Mouse (Mus musculus) T-helper 17 cell (primary cell): ENCODE measurements around the gene Gm5105.

Experiments
- in situ Hi-C, 2 experiments: fragments of 300-600 bp; cut with MboI, MseI; formaldehyde crosslinking; loops; 1 replicate in 1 of 2; 2 replicates in 1 of 2; pipeline ENCODE4 v1.15.1; 2025; ENCODE audit warnings: high pct_unique_total_duplicates in 2 of 2

The Gm5105 gene

DNA sequence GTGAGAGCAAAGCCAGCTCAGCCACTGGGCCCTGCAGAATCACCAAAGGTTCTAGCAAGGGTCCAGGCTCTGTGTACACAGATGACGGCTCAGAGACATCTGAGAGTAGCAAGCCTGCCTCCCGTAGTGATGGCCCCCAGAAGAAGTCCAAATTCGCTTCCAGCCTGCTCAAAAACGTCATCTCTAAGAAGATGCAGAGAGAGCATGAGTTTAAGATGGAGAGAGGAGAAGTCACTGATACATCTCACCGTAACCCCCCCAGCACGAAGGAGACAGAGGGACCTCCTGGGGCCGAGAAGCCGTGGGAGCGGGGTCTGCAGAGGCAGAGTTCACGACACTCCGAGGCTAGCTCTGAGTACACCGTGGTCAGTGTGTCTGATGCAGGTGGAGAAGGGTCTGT, at the start of gene Gm5105:
TSS of gene Gm5105 (minus strand) at position 101 of the 400 bp plus-strand sequence.
- in situ Hi-C loops, result no loop called here

DNA sequence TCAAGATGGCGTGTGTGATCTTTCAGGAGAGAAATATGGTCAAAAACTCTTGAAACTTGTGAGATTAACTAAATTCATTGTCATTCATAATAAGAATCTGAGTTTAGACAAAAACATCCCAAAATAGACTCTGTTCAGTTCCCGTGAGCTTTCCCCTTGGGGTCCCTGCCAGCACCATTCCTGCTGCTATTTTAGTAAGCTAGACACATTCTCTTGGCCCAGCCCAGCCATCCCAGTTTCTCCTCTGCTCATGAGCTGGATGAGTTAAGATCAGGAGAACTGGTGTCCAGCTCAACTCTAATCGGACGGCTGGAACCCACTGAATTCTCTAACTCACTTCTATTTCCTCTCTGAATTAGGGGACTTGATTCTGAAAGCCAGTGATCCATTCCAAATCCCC, 49.7 kb upstream of the Gm5105 start:
- in situ Hi-C loops, result no loop called here

DNA sequence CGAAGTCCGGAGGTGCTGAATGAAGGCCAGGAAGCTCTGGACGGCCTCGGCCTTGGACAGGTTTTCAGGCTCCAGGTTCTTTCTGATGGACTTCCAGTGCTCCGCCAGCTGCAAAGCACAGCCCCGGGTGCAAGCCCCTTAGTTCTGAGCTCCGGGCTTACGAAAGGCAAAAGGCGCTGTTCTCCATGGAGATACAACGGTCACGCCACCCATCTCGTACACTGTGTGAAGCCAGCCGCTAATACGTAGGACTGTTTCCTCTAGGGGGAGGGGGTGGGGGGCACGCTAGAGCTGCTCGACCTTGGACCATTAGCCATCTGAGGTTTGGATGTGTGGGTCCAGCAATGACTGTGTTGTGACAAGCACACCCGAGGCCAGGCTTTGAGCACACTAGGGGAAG, 46.9 kb upstream of the Gm5105 start:
- in situ Hi-C loops, result loop anchor here in 1 of 2 experiments (5.0 kb wide), 1 partner anchor 97 kb away; no protein-coding TSS in a partner anchor

DNA sequence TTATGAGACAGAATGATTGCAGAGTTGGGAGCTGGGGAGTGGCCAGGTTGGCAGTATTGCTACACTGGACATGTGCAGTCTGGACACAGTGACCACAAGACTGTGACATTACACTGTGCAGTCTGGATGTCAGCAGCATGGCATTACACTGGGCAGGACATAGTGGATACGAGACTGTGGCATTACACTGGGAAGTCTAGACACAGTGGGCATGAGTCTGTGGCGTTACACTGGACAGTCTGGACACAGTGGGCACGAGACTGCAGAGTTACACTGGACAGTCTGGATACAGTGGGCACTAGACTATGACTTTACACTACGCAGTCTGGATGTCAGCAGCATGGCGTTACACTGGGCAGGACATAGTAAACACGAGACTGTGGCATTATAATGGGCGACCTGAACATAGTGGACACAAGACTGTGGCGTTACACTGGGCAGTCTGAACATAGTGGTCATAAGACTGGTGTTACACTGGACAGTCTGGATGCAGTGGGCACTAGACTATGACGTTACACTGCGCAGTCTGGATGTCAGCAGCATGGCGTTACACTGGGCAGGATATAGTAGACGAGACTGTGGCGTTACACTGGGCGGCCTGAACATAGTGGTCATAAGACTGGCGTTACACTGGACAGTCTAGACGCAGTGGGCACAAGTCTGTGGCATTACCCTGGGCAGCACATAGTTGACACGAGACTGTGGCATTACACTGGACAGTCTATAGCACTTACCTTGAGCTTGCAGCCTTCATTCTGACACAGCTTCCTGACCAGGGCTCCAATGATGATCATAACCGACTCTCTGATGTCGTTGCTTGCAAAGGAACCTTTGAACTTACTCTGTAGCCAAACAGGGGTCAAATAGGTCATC, 44.0 kb upstream of the Gm5105 start:
- in situ Hi-C loops, result loop anchor here in 1 of 2 experiments (5.0 kb wide), 1 partner anchor 94 kb away; no protein-coding TSS in a partner anchor

DNA sequence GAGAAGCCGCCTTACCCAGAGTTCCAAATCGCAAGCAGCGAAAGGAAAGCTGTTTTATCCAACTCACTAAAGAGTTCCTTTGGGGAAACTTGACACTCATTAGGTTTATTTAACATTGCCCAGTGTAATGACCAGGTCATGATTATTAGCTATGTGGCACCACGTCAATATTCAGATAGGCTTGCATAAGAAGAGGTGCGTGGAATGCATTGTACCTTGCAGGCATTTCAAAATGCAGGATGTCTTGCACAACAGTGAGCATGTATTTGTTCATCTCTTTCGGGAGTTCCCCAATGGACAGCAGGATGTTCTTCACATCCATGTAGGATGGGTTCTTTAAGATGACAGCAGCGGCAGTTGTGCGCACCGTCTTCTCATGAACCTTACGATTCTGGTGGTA, 39.7 kb upstream of the Gm5105 start:
- in situ Hi-C loops, result no loop called here

DNA sequence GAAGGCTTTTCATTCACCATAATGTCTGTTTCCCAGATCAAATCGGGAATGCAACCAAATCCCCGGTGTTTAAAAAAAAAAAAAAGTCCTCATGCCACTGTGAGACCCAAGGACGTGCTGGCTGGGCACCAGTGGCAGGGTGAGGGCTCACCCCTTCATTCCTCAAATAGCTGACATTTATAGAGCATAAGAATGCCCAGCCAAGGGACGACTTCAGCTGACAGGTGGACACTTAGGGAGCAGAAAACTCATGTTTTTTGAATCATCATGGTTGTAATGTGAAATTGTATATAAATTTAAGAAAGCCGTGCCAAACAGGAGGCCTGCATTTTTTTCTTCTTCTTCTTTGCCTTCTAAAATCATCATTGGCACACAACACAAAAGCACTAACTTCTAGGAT, 37.9 kb upstream of the Gm5105 start:
- in situ Hi-C loops, result no loop called here

DNA sequence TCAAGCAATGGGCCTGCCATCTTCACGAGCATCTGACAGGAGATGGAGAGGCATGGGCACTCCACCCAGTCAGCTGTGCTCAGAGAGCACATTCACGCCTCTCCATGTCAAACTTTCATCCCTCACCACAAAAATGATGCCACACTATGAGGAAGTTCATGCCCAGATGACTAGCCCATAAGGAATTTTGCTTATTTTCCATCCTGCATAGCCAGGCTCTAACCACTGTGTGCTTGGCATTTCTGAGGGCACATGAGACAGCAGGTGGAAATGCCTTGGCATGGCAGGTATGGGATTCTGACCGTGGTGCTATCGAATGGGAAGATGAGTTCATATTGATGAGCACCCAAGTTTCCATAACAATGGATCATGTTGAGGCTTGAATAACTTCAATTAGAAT, 36.5 kb upstream of the Gm5105 start:
- in situ Hi-C loops, result no loop called here

DNA sequence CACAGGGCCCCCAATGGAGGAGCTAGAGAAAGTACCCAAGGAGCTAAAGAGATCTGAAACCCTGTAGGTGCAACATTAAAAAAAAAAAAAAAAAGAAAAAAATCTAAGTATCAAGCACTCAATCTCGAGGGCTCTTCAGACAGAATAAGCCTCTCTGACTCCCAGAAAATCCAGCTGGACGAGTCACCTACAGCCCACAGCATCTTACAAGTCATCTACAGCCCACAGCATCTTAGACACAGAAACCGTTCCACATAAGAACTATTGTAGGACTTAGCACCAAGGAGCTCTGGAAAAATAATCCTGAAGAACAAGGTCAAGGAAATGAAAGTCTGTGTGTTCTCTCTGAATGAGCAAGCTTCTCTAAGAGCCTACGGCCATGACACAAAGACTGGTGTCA, 34.7 kb upstream of the Gm5105 start:
- in situ Hi-C loops, result no loop called here

DNA sequence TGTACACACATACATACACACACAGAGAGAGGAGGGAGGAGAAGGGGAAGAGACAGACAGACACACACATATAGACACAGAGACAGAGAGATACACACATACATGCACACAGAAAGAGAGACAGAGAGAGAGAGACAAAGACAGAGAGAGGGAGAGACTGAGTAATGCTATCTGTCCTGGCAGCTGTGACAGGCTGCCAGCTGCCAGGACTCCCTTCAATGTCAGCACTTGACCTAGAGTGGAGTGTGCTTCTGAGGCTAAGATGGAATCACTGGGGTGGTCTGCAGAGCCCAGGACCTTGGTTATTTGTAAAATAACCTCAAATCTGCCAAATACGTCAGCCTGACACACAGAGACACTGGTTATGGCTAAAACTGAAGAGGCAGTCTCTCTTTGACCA, 30.5 kb upstream of the Gm5105 start:
- in situ Hi-C loops, result no loop called here

DNA sequence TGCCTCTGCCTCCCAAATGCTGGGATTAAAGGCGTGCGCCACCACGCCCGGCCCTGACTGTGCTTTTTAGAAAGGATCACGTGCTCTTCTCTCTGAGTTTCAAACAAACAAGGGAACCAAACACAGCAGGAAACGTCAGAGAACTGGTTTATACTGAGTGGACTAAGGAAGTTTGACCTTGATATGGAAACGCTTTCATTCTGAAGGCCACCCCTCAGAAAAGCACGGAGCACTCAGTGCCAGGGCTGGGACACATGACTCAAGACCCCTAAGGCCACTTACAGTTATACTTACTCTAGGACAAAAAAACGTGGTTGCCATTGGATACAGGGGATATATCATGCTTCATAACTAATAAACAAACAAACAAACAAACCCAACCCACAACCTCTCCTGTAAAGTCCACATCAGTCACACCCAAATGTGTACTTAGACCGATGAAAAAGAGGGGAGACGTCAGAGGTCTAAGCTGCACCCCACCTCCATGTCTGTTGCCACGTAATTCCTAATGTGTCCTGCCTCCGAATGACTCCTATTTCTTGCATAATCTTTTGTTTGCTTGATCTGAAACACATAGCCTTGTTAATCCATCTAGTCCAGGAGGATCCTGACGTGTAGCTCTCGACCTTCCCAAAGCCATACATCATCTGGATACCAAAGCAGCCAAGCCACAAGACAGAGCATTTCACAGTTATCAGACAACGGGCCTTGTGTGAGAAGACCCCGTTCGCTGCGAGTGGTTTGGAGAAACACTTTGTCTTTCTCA, 29.3 kb upstream of the Gm5105 start:
- in situ Hi-C loops, result no loop called here

DNA sequence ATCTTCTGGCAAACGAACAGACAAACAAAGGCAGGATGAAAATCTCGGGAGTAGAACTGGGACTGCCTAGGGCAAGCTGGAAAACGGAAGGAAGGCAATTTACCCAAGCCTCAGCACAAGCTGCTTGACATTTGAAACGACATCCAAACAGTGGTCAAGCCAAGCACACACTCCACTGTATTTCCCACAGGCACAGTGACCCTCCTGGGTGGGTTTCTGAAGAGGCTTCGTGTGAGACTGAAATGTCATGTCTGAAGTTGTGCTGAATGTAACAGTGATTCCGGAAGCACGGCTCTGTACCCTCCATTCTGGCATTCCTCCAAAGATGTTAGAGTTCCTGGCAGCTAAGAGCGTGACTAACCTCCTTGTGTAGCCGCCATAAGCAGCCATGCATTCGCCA, 28.5 kb upstream of the Gm5105 start:
- in situ Hi-C loops, result no loop called here

DNA sequence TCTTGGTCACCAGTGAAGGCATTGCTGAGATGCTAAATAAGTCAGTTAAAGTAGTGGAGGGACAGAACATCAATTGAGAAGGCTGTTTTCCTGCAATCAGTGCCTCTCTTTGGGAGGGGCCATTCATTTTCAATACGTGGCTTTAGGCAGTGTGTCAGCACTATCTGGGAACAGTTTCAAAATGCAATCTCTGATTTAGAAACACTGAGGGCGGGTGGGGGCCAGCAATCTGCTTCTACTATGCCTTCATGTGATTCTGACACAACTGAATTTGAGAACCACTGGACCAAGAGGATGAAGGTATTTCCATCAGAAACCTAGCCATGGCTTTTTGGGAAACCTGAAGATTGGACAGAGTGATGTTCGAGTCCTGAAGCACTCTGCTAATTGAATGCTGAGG, 28.1 kb upstream of the Gm5105 start:
- in situ Hi-C loops, result no loop called here

DNA sequence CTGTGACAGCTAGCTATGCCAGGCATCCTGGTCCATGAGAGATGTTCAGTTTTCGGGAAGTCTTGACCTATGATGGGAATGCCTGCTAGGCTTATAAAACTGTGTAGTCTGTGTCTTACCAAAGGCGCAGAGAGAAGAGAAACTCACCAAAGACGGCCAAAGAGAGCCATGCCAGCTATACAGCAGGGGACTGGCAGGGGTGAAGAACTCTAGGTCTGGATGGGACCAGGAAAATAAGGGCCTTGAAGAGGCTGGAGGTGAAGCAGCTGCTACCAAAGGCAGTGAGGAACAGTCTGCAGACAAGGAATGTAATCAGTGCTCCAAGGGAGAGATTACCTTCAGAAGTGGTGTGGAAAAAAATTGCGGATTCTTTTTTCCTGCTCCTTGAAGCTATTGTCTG, 16.7 kb upstream of the Gm5105 start:
- in situ Hi-C loops, result no loop called here

DNA sequence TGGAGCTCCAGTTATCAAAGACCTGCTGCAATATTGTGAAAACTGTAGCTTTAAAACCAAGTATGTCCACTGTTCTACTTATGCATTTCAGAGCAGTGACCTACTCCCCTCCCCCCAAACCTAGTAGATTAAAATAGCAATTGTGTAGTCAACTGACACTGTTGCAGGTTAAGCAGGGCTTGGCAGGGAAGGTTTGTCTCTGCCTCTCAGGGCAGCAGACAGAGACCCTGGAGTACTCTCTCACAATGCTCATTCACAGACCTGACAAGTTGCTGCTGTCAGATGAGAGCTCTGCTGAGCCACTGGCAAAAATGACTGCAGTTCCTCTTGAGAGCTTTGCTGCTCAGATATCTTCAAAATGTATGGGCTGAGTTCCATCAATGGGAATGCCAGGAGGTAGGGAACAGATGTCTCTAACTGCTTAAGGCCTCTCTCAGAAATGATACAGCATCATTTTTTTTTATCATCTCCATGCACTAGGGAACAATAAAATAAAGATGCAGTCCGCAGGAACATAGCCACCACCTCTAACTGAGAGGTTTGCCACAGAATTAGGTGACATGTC, 16.0 kb upstream of the Gm5105 start:
- in situ Hi-C loops, result no loop called here

DNA sequence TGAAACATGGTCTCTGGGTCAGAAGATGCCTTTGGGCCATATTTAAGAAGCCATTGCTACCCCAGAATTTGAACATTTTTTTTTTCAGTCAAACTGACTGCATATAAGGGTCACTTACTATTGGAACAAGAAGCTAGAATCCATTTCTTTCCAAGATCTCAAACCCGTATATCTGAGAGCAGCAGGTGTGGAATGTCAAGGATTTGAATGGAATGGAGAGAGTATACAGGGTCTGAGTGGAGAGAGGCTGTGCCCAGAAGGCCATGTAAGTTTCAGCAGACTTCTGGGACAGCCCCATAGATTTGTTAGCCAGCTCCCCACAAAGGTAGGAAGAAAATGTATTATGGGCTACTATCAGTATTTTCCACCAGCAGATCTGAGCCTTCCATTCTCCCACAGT, 11.5 kb upstream of the Gm5105 start:
- in situ Hi-C loops, result no loop called here

DNA sequence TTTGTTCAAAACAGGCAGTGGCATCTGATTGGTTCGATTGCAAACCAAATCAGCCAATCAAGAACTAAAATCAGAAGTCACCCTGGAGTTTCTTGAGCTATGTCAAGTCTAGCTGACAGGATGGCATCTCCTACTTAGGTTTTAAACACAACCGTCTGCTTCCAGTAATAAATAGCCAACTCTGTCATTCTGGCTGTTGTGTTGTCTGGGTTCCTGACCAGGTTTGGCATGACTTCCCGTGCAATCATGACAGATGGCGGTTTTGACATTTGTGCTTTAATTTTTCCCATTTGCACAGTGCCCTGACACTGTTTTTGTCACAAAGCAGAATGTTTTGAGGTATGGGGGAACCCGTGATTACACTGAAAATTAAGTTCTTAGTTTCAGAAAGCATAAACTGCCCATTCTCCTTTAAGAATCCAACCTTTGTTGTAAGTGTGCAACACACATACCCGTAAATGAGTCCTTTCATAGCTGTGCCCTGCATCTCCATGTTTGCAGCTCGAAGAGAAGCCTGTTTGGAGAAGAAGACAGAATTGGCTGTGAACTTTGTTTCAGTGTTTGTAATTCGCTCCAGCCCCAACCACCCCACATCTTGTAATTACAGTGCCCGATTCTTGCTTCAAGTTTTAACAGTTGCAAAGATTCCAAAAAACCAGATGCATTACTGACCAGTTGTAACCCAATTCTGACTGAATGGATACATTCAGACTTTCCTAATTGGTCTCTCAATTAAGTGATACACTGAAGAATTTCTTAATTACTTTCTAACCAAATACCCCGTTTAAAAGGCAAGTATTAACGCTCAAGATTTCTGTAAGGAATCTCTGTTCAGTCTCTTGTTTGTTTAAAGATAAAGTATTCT, 10.5 kb upstream of the Gm5105 start:
- in situ Hi-C loops, result no loop called here

DNA sequence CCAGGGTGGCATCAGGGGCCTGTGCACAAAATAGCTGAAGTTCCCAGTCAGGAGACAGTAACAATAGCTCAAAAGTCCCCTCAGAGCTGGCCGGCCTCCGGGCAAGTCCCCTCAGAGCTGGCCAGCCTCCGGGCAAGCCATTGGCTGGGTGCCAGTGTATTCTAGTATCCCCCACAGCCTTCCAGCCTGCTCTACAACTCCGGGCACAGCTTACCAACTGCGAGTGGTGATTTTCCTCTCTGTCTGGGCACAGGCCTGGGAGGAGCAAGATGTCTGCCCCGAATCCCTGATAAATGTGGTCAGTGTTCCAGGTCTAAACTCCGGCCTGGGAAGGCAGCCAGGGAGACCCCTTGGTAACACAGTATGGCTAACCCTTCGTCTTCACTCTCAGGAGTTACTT, 8.0 kb upstream of the Gm5105 start:
- in situ Hi-C loops, result no loop called here

DNA sequence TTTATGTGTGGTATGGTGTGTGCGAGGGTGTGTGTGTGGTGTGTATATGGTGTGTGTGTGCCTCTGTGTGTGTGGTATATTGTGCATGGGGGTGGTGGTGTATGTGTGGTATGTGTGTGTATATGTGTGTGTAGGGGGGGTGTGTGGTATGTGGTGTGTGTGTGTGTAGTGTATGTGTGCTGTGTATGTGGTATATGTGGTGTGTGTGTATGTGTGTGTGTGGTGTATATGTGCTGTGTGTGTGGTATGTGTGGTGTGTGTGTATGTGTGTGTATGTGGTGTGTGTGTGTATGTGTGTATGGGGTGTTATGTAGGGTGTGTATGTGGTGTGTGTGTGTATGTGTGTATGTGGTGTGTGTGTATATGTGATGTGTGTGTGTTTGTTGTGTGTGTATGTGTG, 7.0 kb upstream of the Gm5105 start:
- in situ Hi-C loops, result no loop called here

DNA sequence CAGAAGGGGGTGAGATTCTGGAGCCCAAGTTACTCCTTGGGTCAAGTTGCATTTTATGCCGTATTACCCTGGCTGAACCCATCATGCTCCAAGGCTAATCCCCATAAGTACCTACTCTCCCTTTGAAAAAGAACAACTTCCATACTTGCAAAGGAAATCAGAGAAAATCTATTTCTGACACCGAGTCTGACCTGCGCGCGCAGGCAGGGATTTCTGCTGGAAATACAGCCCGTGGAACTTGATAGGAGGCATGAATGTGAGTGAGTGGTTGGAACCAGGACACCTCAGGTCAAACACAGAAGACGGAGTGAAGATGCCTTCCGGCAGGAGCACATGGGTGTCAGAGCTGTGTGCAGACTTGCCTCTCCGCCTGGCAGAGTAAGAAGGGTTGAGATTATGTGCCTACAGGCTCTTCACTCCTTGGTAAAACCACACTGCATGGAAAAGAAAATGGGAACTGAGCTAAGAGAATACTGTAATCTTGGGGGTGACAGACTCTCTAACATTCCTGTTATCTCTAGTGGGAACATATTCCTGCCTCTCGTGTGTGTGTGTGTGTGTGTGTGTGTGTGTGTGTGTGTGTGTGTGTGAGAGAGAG, 4.4 kb upstream of the Gm5105 start:
- in situ Hi-C loops, result no loop called here

DNA sequence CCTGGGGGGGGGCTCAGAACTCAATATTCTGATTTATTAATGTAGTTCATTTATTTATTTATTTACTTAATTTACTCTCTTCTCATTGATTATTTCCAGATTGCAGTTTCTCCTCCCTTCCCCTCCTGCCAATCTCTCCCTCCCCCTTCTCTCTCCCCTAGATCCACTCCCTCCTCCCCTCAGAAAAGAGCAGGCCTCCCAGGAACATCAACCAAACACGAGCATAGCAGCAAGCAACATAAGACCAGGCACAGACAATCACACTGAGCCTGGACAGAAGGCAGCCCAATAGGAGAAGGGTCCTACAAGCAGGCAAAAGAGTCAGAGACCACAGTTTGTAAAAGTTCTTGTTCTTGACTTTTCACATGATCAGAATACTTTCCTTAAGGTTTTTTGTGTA, 3.8 kb upstream of the Gm5105 start:
- in situ Hi-C loops, result no loop called here
